Mouse (Mus musculus) intestine, postnatal 0 days (tissue): ENCODE results near the gene Fam189b. TPM values are rescaled to one million over a fixed set of nuclear protein-coding genes. Genes with fewer than 3 reads are reported as not detected.
A peak's percentile ranks its signal among the peaks of the same experiment; 100 is the strongest.

ENCODE experiments used
- ATAC-seq: fragments of 200-750 bp; cut with Nextera tagmentation; 2 replicates; pipeline ENCODE4 v1.8.0; 2017; ENCODE audit warnings: mild to moderate bottlenecking, moderate TSS enrichment, moderate library complexity
- H3K27ac ChIP-seq: fragments of 300-500 bp; sonication (generic); 2 replicates; pipeline ENCODE4 v1.5.1; 2014; ENCODE audit warnings: mild to moderate bottlenecking, low read depth, low read length, moderate library complexity
- H3K27me3 ChIP-seq: fragments of 300-500 bp; sonication (generic); replicated peaks from 2 replicates; pipeline ENCODE4 v1.6.1; 2014; ENCODE audit warnings: low read length, mixed read lengths; ENCODE audit not compliant: control insufficient read depth, insufficient read depth
- H3K36me3 ChIP-seq: fragments of 300-500 bp; sonication (generic); 2 replicates; pipeline ENCODE4 v1.6.1; 2014; ENCODE audit warnings: mild to moderate bottlenecking, moderate library complexity; ENCODE audit not compliant: control insufficient read depth, insufficient read depth
- H3K4me1 ChIP-seq: fragments of 300-500 bp; sonication (generic); replicated peaks from 2 replicates; pipeline ENCODE4 v1.6.1; 2014; ENCODE audit warnings: antibody characterized with exemption, low read length, mixed read lengths; ENCODE audit not compliant: control insufficient read depth, insufficient read depth
- H3K4me2 ChIP-seq: fragments of 300-500 bp; sonication (generic); replicated peaks from 2 replicates; pipeline ENCODE4 v1.6.1; 2014; ENCODE audit warnings: low read depth, mild to moderate bottlenecking, moderate library complexity
- H3K4me3 ChIP-seq: fragments of 300-500 bp; sonication (generic); 2 replicates; pipeline ENCODE4 v1.5.1; 2014; ENCODE audit warnings: low read depth, low read length
- H3K9ac ChIP-seq: fragments of 300-500 bp; sonication (generic); 2 replicates; pipeline ENCODE4 v1.6.1; 2014; ENCODE audit warnings: mild to moderate bottlenecking, low read depth, low read length
- H3K9me3 ChIP-seq: fragments of 300-500 bp; sonication (generic); 2 replicates; pipeline ENCODE4 v1.6.1; 2016; ENCODE audit warnings: mixed run types; ENCODE audit not compliant: control insufficient read depth
- CTCF ChIP-seq: sonication (generic); IDR thresholded peaks from 2 replicates; pipeline ENCODE4 v1.5.1; 2016; ENCODE audit warnings: low read depth, mild to moderate bottlenecking, control low read depth, antibody characterized with exemption, moderate library complexity
- WGBS: fragments of 180-500 bp; shearing (Covaris S2); extraction: QIAGEN DNeasy Blood & Tissue Kit; methylation state at CpG from one replicate; pipeline ENCODE4 v1.1.7; 2014; 5-methylcytosine and 5-hydroxymethylcytosine counted together
- polyA plus RNA-seq: library from polyadenylated mRNA; unstranded; fragments of >200 nt; fragmentation: Nextera tagmentation; extraction: Ambion mirVana; gene quantifications from 2 replicates; pipeline ENCODE4 v1.2.1, GENCODE M21; 2015

Fam189b gene
- polyA plus RNA-seq, 1 experiment from 2014 or later = 4.9 TPM

GRCm38 (mm10) chr3:89224796-89225195 is 41.9 kb downstream of the Fam189b start:
- H3K4me2 ChIP-seq = no peak overlapping the region
- H3K9me3 ChIP-seq = no peaks in the 10 kb centered on the region
- no peak for ATAC-seq
- no peaks in the 10 kb centered on the region for H3K27me3 ChIP-seq
- TF ChIP-seq CTCF = no peak
- peaks cover 4% of the 10 kb centered on the region; the same call in 1 of the 2 replicates for H3K4me1 ChIP-seq
- 75% methylated on average over 11 of the region's 11 CpGs for WGBS
- H3K36me3 ChIP-seq = no peaks in the 10 kb centered on the region; the same call in 1 of the 2 replicates
- H3K27ac ChIP-seq = no peak overlapping the region
- H3K9ac ChIP-seq = no peak overlapping the region
- no peak overlapping the region for H3K4me3 ChIP-seq

DNA sequence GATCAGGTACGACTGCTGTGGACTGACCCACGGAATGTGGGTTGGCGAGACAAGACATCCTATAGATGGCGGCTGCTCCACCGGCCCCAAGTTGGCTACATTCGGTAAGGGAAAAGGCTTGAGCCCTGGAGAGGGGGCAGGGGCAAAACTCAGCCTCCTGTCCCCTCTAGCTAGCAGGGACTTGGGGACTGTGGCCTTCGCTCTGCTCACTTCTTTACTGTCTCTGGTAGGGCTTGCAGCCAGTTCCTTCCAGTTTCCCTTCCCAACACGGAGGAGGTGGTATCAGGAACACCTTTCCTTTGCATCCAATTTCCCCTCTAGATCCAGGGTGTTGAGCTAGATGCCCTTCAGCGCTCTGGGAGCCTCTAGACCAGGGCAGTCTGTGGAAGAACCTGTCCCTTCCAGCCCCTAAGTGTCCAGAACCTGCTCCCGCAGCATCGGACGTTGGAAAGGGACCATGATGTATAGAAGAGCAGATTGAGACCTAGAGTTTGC is 42.4 kb downstream of the Fam189b start:
- no peaks in the 10 kb centered on the region; the same call in 1 of the 2 replicates for H3K36me3 ChIP-seq
- no peak overlapping the region for H3K27ac ChIP-seq
- ATAC-seq = no peak
- TF ChIP-seq CTCF = no peak
- no peaks in the 10 kb centered on the region for H3K27me3 ChIP-seq
- no peak overlapping the region for H3K4me2 ChIP-seq
- no peak overlapping the region for H3K9ac ChIP-seq
- H3K4me3 ChIP-seq = no peak overlapping the region
- H3K4me1 ChIP-seq = peaks cover 4% of the 10 kb centered on the region; the same call in 1 of the 2 replicates
- WGBS = 67% methylated on average over 12 of the region's 12 CpGs
- H3K9me3 ChIP-seq = no peaks in the 10 kb centered on the region

DNA sequence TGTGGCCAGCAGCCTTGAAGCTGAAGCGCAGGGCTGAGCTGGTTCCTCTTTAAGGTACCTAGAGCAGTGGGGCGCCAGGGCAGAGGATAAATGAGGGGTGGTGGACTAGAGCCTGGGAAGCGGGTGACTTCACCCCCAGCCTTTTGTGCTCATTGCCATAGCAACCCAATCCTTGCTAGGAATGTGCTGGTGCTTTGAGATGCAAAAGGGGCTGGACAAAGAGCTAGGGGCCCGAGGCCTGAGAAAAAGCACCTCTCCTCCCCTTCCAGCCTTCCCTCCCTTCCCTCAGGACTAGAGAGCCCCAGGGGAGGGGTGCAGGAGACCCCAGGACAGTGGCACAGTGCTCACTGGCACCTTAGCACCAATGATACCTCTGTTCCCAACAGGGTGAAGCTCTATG is 43.0 kb downstream of the Fam189b start:
- peaks cover 4% of the 10 kb centered on the region; the same call in 1 of the 2 replicates for H3K4me1 ChIP-seq
- TF ChIP-seq CTCF = no peak
- H3K36me3 ChIP-seq = no peaks in the 10 kb centered on the region; the same call in 1 of the 2 replicates
- no peak overlapping the region for H3K4me2 ChIP-seq
- H3K27me3 ChIP-seq = no peaks in the 10 kb centered on the region
- no peak overlapping the region for H3K4me3 ChIP-seq
- no peaks in the 10 kb centered on the region for H3K9me3 ChIP-seq
- H3K9ac ChIP-seq = no peak overlapping the region
- 73% methylated on average over 4 of the region's 4 CpGs for WGBS
- no peak overlapping the region for H3K27ac ChIP-seq
- ATAC-seq = no peak

GRCm38 (mm10) chr3:89226361-89226760 is 43.4 kb downstream of the Fam189b start:
- Histone ChIP-seq H3K27me3 (no peaks in the 10 kb centered on the region), H3K27ac (no peak overlapping the region), H3K36me3 (no peaks in the 10 kb centered on the region; the same call in 1 of the 2 replicates), H3K4me3 (no peak overlapping the region), H3K4me2 (peak overlapping the region; percentile 65; the same call in 1 of the 2 replicates), H3K9ac (no peak overlapping the region), H3K9me3 (no peaks in the 10 kb centered on the region), H3K4me1 (peaks cover 4% of the 10 kb centered on the region; the same call in 1 of the 2 replicates)
- no peak for ATAC-seq
- no peak for TF ChIP-seq CTCF
- 55% methylated on average over 11 of the region's 11 CpGs for WGBS

DNA sequence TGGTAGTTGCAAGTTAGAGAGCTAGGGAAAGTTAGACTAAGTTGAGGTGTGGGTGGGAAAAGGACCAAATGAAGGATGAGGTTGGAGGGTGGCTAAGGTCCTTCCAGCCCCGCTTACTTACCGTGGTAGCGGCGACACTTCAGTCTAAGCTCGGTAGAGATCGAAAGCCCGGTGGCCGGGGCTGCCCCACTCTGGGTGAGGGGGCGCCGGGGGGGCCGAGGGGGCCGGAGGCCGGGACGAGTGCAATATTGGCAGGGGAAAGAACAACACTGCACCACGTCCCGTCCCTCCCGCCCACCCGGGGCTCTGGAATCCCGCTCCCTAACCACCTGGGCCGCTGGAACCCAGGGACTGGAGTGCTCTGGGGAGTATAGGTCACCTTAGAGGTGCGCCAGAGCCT is 44.0 kb downstream of the Fam189b start, which contains the start of gene Mtx1:
Mtx1 (minus strand) TSS at position 189 of the 400 bp plus-strand sequence.
- Histone ChIP-seq H3K4me2 (peak within 1 kb of the TSS; percentile 65), H3K27me3 (no peaks in the 10 kb centered on the region), H3K4me1 (peaks cover 4% of the 10 kb centered on the region; the same call in 1 of the 2 replicates), H3K9me3 (no peaks in the 10 kb centered on the region), H3K27ac (peak within 1 kb of the TSS; percentile 17; the same call in 1 of the 2 replicates), H3K9ac (peak within 1 kb of the TSS; percentile 11; the same call in 1 of the 2 replicates), H3K36me3 (no peaks in the 10 kb centered on the region; the same call in 1 of the 2 replicates), H3K4me3 (peak within 1 kb of the TSS; percentile 40)
- no peak for TF ChIP-seq CTCF
- peak; percentile 1; the same call in 1 of the 2 replicates for ATAC-seq
- 13% methylated on average over 21 of the region's 21 CpGs for WGBS

- Histone ChIP-seq H3K9ac (peak overlapping the region; percentile 11; the same call in 1 of the 2 replicates), H3K4me3 (peak overlapping the region; percentile 40), H3K36me3 (no peaks in the 10 kb centered on the region; the same call in 1 of the 2 replicates), H3K9me3 (no peaks in the 10 kb centered on the region), H3K4me2 (peak overlapping the region; percentile 65), H3K27ac (peak overlapping the region; percentile 17; the same call in 1 of the 2 replicates), H3K4me1 (peaks cover 4% of the 10 kb centered on the region; the same call in 1 of the 2 replicates), H3K27me3 (no peaks in the 10 kb centered on the region)
- no peak for TF ChIP-seq CTCF
- whole genome bisulfite sequencing = 7% methylated on average over 41 of the region's 41 CpGs
- ATAC-seq = peak; percentile 39
Measured at GRCm38 (mm10) chr3:89227307-89228179, 44.6 kb downstream of the Fam189b start.
